Mouse (Mus musculus): ENCODE data around the gene Draxin.

The Draxin gene

DNA sequence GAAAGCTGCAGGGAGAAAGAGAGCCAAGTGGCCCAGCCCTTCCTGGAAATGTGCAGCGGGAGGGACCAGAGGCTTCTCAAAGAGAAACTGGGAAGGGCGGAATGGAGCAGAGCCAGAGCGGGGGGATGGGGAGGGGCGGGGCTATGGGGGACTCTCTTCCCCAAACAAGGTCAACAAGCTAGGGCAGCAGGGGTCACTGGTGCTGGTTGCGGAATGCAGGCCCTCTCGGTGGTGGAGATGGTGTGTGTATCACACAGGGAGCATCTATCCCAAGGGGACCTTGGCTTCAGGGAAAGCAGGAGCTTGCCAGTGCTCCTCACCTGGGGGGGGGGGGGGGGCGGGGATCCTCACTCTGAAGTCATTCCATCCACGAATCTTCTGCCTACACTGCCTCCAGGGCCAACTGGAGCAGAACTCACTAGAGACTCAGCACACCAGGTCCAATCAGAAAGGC lies 46.2 kb downstream of the Draxin start:
- no peak for DNase-seq (ENCODE audit: low spot score in 2 of 2)

DNA sequence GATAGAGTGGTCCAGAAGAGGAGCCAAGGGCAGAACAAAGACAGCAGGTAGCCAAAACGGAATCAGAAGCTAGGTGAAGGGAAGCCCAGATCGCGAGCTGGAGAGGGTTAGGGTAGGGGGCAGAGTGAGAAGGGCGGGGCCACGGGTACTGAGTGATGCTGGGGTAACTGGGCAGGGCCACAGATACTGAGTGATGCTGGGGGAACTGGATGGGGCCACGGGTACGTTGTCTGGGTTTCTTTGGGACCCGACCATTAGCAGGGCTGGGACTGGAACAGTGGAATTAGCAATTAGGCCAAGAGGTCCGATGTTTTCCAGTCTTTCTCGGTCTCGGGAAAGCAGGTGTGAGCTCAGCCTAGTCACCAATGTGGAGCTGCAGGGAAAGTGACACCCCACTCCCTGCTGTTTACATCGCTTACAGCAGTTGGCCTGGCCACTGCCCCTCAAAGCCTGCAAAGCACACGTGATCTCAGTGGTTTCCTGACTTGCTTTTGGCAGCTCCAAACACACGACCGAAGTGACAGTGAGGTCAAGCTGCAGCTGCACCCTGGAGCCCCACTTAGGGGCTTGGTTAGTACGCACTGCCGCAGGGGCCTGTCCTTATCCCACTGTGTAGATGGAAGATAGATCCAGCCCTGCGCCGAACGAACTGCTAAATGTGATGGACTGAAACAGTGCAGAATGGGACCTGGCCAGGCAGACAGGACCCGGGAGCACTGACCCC lies 47.2 kb downstream of the Draxin start:
- DNase-seq (ENCODE audit: low spot score in 2 of 2), result no peak

DNA sequence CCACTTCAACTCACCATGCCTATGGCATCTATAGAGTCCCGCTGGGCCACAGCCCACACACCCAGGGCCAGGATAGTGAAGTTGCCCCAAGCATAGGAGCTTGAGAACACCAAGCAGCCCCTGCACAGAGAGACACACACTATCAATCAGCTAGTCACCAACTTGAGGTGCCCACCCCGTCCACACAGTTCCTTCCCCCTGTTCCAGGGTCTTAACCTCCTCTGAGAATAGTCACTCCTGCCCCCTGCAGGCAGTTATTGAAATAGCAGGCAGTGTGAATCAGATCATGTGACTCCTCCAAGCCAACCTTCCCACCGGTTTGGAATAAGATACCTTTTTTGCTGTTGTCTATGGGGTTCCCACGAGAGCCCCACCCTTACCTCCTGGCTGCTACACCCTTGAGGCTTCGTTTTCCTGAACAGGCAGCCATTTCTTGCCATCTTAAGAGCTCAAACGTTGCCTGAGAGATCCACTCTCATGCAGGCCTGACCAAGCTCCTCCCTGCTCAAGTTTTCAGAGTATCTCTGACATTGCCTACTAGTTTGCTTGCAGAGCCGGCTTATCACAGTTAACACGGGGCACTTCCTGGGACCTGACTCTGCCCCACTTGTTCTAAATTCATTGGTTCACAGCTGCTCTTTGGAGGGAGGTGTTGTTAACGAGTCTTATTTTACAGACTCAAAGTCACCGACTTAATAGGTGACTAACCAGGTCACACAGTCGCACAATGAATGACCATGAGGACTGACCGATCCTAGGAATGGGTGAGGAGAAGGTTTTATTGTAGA lies 48.0 kb downstream of the Draxin start:
- peak in 1 of 2 experiments; percentile 39 for DNase-seq (ENCODE audit: low spot score in 2 of 2)

DNA sequence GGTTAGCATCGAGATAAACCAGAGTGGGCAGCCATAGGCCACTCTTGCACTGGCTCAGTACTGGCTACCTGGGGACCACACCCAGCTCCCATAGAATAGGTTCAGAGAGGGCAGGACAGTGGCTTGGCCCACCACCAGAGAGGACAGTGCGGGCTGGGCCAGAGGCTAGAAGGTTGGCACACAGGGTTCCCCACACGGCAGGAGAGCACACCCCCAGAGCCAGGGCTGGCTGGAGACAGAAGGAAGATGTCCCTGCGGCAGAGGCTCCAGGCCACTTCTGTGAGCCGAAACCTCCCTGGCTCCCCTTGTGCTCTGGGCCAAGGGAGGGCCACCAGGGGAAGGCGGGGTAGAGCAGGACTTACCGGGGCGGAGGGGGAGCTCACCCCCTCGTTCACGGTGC lies 49.3 kb downstream of the Draxin start:
- no peak for DNase-seq (ENCODE audit: low spot score in 2 of 2)

DNA sequence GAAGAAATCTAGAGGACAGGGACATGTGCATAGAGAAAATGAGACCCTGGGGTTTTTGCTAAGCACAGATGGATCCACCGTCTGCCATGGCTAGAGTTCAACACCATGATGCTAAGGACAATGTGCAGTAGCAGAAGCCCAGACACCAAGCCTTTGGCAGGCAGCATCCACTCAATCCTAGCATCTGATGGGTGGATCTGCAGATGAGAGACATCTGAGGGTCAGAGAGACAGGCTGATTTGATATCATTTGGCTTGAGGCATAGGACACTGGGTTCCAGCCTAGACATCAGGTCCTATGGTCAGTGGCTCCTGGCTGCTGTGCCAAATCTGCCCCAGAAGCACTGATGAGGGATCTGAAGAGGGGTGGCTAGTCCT lies 49.9 kb downstream of the Draxin start:
- no peak for DNase-seq (ENCODE audit: low spot score in 2 of 2)

DNA sequence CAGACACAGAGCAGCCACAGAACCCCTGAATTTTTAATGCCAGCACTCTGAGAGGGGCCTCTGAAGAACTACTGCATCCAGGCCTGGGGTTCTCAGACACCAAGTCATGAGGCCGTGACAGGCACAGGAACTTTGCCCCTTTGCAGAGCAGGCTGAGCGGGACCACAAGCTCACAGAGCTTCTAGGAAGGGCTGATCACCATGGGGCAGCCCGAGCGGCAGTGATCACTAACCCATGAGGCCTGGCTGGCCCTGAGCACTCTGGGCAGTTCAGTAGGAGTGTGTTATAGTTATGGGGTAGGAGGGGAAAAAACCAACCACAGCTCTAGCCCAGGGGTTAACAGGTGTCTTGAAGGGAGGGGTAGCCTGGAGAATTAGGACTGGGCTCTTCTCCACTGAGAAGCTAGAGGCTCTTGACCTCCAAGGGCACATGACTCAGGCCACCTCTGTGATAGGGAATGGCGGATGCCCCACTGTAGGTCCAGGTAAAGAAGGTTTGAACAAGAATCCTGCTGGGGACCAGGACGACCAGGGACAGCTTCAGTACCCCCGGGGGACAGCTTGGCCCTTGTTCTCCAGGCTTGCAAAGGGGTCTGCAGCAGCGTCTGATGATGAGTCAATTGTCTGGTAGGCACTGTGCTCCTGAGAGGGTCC lies 50.4 kb downstream of the Draxin start:
- DNase-seq (ENCODE audit: low spot score in 2 of 2), result no peak

DNA sequence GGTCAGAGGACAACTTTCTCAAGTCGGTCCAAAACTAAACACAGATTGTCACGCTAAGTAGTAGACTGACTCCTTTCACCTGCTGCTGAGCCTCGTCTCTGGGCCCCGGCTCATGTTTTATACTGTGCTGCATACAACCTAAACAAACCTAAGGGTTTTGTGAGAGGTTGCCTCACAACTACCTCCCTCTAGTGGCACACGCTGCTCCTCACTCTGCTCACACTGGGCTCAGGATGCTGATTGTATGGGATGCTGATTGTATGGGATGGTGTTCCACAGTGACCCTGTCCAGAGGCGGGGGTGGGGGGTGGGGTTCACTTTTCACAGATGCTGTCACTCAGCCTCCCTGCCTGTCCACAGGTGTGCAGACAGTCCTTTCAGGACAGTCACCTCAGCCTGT lies 51.3 kb downstream of the Draxin start:
- no peak for DNase-seq (ENCODE audit: low spot score in 2 of 2)

DNA sequence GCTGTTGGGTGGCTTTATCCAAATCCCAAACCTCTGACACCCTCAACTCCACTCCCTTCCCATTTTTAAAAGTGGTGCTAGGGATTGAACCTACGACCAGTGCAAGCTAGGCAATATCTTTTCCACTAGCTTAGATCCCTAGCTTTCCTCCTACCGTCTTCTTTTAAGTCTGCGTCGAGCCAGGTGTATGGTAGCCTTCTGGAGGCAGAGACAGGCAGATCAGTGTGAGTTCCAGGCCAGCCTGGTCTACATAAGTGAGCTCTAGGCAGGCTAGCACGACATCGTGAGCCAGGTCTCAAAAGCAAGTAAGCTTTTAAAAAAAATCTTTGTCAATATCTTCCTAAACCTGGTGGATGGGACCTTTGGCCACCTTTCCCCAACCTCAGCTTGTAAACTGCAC lies 54.6 kb downstream of the Draxin start:
- no peak for DNase-seq (ENCODE audit: low spot score in 2 of 2)

DNA sequence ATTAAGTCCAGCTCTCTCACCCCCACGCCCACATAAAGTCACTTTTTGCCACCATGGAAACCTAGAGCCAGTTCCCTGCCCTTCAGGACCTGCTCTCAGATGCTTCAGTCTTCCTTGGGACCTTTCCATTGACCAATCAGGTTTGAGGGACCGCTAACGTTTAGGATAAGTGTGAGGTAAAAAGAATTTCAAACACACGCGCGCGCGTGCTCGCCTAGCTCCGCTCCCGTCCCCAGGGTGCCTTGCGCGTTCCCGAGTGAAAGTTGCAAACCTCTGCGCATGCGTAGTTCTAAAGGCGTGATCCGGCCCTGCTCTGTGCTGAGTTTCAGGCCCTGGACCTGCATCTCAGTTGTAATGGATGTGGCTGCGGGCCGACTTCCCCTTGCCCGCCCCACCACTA lies 55.2 kb downstream of the Draxin start:
- DNase-seq (ENCODE audit: low spot score in 2 of 2), result peak in 1 of 2 experiments; percentile 62

DNA sequence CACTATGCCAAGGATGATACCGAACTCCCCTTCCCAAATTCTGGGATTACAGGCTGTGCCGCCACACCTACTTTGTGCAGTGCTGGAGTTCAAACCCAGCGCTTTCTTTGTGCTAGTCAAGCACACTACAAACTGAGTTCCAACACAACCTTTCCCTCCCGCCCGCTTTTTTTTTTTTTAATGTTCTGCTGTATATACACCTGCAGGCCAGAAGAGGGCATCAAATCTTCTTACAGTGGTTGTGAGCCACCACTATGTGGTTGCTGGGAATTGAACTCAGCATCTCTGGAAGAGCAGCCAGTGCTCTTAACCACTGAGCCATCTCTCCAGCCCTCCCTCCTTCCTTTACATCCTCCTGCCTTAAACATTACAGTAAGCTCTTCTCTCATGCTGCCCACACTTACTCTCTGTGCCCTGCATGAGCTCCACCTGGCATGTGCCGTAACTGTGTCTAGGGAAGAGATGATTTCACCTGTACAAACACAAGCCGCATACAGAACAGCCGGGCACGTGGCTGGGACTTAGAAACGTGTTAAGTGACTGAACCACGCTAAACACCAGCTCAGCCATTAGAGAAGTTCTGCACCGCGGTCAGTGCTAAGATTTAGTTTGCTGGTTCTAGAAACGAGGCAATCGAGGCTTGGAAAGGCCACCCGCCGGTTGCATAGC lies 55.8 kb downstream of the Draxin start:
- DNase-seq (ENCODE audit: low spot score in 2 of 2), result no peak

DNA sequence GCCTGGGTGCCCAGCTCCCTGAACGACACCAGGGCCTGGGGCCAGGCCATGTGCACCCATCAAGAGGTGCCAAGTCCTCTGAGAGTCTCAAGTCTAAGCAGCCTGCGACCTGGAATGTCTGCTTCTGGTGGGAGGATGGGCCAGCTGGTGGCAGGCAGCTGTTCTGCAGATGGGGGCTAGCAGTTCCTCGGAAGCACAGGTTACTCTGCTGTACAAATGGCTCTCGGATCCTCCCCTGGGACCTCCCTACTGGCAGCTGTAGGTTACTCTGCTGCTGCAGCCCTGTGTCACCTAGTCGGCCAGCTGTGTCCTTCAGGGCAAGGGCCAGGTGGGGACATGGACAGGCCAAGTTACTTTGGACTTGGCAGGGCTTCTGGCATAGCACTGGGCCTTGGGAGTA lies 59.0 kb downstream of the Draxin start:
- DNase-seq (ENCODE audit: low spot score in 2 of 2), result no peak

DNA sequence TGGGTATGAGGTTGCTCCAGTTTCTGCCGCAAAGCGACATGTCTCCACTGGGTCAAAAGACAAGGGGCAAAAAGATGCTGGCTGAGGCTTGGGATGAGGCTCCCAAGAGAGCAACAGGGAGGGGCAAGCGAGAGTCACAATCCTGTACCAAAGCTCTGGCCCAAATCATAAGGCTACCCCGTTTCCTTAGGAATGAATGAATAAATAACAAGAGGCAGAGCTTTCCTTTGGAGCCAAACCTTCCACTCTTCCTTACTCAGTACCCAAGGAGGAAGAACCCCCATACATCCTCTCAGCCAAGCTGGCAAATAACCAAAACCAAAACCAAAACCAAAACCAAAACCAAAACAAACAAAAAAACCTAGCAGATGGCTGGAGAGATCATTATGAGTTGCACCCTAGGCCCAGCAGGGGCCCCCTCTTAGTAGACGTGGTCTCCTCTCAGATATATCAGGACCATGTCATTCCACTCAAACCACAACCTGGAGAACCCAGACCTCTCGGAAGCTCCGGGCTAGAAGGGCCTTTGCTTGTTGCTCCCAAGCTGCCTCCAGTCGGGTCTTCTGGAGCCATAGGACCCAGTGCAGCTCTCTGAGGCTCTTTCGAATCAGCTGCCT lies 60.8 kb downstream of the Draxin start:
- DNase-seq (ENCODE audit: low spot score in 2 of 2), result no peak

DNA sequence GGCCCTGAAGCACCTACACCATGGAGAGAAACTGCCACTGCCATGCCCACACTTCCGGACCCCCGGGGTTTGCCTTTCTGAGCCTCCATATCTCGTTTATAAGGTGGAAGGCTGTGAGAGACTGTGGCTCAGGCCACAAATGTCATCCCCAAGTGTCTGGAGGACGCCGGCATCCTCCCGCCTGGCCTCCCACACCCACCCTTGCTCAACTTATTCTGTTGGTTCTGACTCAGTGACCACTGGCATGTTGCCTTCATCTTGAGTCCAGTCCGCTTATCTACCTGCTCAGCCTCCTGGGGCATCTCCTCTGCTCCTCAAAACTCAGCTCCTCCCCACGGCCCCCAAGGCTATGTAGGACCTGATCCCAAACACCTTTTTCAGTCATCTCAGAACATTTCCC lies 63.2 kb downstream of the Draxin start:
- DNase-seq (ENCODE audit: low spot score in 2 of 2), result no peak

DNA sequence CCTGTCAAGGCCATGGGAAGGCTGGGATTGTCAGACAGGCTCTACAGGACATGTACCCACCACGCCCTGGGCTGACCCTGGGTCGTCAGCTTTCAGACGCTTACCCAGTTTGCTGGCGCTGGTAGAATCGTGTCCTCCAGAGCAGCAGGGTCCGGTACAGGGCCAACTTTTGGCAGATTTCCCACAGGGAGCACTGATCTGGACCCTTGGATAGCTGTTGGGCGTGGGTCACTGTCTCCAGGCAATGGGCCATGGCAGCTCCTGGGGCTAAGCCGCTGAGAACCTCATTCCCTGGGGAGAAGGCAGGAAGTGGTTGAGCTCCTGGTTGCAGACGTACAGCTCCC lies 64.1 kb downstream of the Draxin start:
- no peak for DNase-seq (ENCODE audit: low spot score in 2 of 2)

DNA sequence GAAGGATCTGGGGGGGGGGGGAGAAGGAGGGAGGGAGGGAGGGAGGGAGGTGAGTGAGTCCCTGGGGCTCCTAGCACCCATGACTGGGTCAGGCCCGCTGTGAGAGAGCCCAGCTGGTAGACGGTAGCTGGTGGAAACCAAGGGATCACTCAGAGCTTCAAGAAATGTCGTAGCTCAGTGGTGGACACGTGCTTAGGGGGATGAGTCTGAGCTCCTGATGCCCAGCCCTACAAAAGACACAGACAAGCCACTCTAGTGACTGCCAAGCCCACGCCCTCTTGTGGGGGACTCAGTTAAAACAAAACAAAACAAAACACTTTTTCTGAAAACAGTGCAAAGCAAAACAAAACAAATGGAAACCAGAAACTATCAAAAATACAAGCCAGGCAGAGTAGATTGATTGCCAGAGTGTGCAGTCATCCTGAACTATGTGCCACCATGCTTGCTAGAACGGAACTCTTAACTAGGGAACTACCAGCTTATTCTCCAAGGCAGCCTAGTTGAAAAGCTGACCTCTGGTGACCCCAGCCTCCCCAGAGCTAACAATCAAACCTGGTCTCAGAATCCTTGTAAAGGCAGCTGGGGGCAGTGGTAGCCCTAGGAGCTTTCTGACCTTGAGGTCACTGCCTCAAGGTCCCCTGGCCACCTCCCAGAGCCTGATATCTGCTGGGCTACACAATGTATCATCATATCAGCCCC lies 64.6 kb downstream of the Draxin start:
- no peak for DNase-seq (ENCODE audit: low spot score in 2 of 2)

DNA sequence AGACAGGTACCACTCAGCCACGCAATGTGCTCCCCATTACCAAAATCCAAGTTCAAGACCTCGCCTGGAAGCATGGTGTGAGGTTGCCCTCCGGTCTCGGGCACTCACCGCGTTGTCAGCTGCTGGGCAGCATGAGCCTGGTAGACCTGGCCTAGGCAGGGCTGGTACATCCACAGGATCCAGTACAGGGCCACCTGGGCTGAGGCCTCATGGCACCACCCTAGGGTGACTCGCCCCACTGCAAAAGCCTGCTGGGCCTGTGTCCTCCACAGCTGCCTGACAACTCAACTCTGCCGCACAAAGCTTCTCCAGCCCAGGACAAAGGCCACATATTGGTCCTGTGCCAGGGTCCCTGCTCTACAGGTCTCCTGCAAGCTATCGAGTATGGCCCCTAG lies 69.4 kb downstream of the Draxin start:
- no peak for DNase-seq (ENCODE audit: low spot score in 2 of 2)

DNA sequence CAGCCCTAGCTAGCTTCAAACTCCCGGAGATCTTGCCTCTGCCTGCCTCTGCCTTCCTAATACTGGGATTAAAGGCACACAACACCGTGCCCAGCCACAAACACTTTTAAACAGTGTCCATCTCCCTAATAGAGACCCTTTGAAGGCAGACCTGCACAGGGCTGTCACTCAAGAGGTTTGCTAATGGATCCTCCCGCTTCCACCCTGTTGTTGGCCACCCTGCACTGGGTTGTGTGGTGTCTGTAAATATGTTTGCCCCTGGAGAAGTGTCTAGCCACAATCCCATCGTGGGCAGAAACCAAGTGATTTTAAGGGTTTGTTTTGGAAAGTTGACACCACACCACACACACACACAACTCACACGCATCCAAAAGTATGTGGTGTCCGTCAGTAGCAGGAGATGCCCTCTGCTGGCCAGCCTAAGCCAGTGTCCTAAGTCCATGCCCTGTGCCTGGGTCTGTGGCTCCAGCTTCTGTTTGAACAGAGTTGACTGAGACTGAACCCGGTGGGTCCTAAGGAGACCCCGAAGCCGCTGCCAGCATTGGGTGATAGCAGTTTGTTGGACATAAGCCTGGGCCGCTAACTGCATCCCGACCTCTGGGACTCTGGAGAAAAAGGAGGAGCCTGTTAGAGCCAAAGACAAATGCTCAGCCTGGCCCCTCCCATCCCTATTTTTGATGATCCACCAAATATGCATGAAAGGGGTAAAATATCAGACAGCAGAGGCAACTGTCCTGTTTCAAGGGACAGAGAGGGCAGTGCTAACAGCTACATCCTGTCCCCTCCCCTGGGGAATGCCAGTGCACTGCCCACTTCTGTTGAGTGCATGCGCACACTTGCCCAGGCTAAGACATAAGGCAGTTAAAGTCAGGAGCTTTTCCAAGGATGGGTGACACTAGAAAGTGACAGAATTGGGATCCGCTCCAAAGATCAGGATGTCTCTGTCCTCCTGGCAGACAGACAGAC lies 70.1 kb downstream of the Draxin start:
- no peak for DNase-seq (ENCODE audit: low spot score in 2 of 2)

DNA sequence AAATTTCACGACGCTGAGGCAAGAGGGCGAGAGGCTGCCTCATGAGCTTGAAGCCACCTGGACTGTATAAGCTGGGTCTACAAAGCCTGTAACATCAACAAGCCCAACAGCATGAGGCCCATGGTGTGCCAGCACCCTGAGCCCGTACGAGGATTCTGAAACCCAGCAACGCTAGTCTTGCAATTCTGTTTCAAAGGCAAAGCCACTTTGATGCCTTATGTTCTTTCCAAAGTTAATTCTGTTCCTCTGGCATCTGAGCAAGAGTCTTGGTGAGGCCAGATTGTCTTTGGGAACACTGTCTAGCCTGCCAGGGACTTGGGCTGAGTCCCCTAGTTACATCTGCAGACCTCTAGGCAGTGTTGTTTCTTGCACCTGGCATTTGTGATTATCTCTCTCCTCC lies 71.5 kb downstream of the Draxin start:
- peak in 1 of 2 experiments; percentile 48 for DNase-seq (ENCODE audit: low spot score in 2 of 2)

DNA sequence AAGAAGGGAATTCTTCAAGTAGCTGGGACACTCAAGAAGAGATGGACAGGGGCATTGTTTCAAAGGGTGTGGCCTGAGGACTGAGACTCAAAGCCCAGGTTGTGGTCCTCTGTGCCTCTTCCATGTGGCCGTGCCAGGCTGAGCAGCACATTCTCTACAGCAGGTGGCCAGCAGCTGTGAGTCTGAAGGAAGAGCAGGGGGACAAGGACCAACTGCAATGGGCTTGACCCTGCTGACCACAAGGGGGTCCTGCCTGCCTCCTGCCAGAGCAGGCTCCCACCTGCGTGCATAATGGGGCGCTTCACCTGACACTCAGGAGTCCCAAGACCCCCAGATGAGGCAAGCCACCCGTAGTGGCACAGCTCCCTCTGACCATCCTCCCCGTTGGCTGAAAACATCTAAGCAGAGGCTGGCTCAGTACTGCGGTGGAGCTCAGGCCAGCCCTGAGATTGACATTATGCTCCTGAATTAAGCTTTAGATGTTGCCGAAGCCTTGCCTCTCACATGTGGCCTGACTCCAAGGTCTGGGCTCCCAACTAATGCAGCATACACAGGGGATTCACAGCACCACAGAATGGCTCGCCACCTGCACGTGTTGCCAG lies 72.2 kb downstream of the Draxin start:
- no peak for DNase-seq (ENCODE audit: low spot score in 2 of 2)

Measured in left cerebral cortex, adult 9 months (tissue).